Mouse (Mus musculus): Measurements from ENCODE around the gene Adamts13. TPM values are rescaled to one million over a fixed set of nuclear protein-coding genes. Genes with fewer than 3 reads are reported as not detected.

Gene Adamts13
- total RNA-seq, 2 experiments from 2014 or later, result not detected

DNA sequence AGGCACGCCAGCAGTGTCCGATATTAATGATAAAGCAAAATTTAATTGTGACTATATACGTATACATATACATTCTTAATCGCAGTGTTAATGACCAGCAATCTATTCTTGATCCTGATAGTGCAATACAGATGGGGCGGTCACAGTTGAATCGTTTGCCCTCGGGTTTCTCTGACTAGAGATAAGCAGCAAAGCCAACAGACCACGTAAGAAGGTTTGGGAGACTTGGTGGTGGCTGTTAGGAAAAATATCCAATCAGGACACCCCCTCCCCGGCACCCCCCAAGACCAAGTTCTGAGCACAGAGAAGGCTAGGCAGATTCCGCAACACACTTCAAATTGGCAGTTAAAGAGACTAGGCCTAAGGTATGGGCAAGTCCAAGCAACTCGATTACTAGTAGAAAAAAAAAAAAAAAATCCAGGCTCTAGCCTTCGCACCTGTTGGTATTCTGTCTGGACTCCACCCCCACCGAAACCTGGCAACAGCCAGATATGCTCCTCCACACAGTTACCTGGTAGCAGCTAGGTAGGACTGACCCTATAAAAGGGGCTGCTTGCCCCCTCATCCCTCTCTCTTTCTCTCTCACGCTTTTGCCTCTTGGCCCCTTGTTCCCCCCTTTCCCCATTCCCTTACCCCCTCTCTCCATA lies 8.4 kb upstream of the Adamts13 start:
- intact Hi-C loops (cut with DNase I), result loop anchor here (2.0 to 5.0 kb wide), 2 partner anchors 42 to 62 kb away; partner anchors contain the start of genes Cacfd1 and Surf6
- DNase-seq, result no peak

DNA sequence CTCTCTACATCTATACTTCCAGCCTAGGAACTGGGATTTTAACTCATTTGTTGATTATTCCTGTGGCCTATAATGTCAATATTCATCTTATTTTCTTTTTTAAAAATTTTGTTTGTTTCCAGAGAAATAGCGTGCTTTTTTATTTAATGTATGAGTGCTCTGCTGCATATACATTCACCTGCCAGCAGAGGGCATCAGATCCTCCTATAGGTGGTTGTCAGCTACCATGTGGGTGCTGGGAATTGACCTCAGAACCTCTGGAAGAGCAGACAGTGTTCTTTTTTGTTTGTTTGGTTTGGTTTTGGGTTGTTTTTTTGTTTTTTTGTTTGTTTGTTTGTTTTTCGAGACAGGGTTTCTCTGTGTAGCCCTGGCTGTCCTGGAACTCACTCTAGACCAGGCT lies 6.0 kb upstream of the Adamts13 start:
- DNase-seq, result no peak
- intact Hi-C loops (cut with DNase I), result loop anchor here (5.0 kb wide), 1 partner anchor 40 kb away; the partner anchor contains the start of gene Cacfd1

DNA sequence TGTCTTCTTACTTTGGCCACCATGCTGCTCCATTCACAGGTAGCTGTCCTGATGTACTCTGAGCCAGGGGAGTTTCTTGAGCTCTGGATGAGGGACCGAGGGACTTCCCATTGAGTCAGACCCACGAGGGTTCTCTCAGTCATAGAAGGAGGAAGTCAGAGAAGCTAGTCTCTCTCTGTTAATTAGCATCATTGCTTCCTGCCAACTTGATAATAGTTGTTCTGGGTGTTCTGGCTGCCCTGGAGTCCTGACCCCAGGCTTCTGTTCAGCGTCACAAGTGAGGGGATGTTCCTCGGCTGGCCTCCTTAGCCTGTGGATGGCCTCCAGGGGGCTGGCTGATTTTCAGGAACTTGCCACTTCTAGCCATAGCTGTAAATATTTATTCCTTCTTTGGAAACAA lies 744 bp downstream of the Adamts13 start:
- intact Hi-C loops (cut with DNase I), result no loop called here
- DNase-seq, result no peak

DNA sequence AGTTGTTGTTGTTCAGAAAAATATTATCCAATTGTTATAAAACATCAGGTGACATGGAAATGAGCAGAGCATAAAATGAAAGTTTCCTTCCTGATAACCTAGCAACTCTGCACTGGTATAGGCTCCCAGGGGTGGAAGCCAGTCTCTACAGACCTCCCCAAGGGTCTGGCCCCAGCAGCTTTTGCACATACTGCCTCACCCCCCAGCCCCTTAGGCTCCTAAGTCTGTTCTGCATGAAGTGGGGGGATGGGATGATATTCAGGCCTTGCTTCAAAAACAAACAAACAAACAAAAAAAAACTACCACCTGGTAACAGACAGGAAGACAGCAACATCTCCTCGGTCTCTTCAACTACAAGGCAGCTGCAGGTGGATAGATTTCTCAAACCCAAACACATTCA lies 7.1 kb downstream of the Adamts13 start:
- intact Hi-C loops (cut with DNase I), result no loop called here

DNA sequence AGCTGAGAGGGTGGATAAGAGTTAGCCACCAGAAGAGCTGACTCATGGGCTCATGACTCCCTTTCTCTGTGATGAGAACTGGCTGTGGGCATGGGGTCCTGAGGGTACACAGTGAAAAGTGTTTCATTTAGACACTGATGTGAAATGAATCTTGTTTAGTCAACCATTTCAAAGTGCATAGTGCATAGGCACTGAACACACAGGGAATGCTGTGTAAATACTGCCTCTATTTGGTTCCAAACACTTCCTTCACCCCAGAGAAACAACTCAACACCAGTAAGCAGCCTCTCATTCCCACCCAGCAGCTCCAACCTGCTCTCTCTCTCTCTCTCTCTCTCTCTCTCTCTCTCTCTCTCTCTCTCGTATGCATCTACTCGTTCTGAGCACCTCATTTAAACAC lies 11.0 kb downstream of the Adamts13 start:
- DNase-seq, result no peak
- intact Hi-C loops (cut with DNase I), result no loop called here

More for the DNA sequence above, 7.1 kb downstream of the Adamts13 start:
- DNase-seq, result no peak

DNA sequence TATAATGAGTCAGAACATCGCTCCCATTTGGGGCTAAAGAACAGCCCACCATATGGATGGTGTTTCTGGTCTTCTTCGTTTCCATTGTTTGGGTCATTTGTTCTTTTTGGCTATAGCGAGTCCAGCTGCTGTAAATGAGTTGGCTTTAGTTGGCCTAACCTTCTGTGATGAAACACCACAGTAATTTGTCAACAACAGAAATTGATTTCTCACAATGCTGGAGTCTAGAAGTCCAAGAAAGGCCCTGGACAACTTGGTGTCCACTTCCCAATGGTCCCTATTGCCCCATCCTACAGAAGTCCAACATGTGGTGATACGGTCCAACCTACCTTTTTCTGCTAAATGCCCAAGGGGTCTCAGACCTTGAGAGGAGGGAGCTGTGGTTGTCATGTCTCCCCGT lies 11.4 kb downstream of the Adamts13 start:
- no peak for DNase-seq
- intact Hi-C loops (cut with DNase I), result no loop called here

DNA sequence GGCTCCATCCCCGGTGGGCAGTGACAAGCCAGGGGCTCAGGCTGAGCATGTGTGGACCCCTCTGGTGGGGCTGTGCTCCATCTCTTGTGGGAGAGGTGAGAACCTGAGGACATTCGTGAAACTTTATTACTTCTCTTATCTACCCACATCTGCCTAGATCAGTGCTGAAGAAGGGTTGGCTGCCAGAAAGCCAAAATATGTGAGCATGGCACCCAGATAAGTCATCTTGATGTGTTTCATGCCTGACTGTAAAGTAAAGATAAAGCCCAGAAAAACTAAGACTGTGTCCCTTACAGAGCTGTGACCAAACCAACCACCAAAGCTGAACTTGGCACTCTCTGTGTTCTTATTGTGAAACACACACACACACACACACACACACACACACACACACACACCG lies 20.7 kb downstream of the Adamts13 start:
- intact Hi-C loops (cut with DNase I), result no loop called here

DNA sequence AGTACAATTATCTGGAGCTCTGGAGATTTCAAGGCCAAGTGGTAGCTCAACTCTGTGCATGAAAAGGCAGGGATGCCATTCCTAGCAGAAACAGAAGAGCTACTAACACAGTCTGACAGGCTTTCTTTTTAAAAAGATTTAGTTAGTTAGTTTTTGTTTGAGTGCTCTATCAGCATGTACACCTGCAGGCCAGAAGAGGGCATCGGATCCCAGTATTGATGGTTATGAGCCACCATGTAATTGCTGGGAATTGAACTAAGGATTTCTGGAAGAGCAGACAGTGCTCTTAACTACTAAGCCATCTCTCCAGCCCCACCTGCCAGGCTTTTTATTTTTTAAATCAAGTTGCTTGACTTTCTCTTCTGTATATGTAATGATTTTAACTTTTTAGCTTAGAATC lies 24.3 kb downstream of the Adamts13 start:
- intact Hi-C loops (cut with DNase I), result no loop called here
- DNase-seq, result no peak

More for the DNA sequence above, 20.7 kb downstream of the Adamts13 start:
- no peak for DNase-seq

DNA sequence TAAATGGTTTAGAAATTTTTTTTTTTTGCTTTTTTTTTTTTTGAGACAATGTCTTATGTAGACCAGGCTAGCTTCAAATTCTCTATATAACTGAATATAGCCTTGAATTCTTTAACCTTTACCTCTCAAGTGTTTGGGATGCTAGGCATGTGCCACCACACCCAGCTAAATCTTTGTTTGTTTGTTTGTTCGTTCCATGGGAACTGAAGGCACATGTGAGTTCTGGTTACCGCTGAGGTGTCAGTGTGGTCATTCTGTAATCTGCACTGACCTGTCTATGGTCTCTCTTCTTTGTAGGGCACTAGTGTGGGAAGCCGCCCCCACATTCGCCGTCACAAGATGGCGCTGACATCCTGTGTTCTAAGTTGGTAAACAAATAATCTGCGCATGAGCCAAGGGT lies 24.8 kb downstream of the Adamts13 start:
- DNase-seq, result no peak
- intact Hi-C loops (cut with DNase I), result no loop called here

DNA sequence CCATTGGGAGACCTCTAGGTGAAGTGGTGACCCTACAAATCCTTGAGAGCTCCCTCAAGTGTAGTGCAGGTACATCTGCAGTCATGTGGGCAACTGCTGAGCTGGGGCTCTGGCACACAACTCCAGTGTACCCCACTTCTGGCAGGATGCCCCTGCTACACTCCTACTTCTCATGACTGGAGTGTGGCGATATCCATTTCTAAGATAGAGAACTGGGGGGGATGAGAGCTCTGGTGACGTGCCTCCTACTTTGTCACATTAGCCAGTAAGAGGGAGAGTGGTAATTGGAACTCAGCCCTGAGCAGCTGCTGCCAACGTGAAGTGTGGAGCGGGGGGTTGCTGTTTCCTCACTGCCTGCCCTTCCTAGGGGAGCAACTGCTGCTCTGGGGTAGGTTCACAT lies 33.0 kb downstream of the Adamts13 start:
- no peak for DNase-seq
- intact Hi-C loops (cut with DNase I), result loop anchor here (5.0 kb wide), 1 partner anchor 39 kb away; no protein-coding TSS in a partner anchor

DNA sequence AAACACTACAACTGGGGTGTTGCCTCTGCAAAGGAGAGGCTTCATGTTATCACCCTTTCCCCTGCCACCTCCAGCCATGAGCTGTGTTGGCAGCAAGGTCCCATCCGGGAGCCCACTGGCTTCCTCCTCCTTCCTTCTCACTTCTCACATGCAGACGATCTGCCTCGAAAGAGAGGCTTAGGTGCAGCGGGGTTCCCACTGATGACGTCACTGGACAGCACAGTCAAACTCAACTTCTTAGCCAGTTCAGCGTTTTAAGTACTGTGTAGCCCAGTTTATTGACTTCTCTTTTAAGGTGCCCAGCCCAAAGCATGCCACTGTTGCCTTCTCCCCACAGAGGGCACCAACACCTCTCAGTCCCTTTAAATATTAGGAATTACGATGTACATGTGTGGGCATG lies 34.5 kb downstream of the Adamts13 start:
- DNase-seq, result no peak
- intact Hi-C loops (cut with DNase I), result loop anchor here (5.0 kb wide), 1 partner anchor 40 kb away; no protein-coding TSS in a partner anchor

DNA sequence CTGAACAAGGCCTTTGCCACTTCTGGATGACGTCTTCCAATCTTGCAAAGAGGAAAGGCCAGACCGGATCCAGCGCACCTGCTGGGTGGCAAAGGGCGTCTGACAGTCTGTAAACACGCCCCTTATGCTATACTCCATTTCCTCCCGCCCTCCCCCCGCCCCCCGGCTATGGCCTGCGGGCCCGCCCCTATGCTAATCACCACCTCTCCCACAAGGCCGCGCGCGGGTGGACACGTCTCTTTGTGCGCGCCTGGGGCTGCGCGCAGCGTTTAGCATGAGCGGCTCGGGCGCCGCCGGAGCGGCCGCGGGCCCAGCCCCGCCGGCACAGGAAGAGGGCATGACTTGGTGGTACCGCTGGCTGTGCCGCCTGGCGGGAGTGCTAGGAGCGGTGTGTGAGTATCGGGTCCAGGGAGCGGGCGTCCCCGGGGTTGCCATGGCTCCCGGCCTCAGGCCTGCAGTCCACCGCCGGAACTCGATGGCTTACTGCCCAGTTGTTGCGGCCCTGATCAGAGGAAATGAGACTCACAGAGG lies 36.6 kb downstream of the Adamts13 start, which contains the start of gene Cacfd1:
Gene Cacfd1 (plus strand): TSS at position 213 of the 531 bp plus-strand sequence.
- intact Hi-C loops (cut with DNase I), result loop anchor here (5.0 kb wide), 2 partner anchors 42 to 77 kb away; partner anchors contain the start of genes Stkld1 and Surf4
- peak; percentile 82 to 88 for DNase-seq

DNA sequence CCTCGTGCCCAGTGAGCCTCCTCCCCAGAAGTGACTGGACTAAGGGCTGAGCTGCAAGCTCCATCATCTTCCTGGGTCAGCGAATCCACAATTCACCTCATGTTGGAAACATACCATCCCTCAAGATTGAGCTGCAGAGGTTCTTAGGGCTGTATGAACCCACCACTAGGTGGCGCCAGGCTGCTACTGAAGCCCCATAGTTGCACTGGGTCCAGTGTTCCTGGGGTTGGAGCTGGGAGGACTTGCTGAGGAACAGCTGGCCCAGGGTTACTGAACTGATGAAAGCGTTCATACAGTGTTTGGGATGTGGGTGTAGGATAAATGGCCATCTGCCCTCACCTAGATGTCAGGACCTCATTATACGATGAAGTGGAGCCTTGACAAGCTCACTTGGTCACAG lies 44.6 kb downstream of the Adamts13 start:
- DNase-seq, result peak; percentile 75 to 81
- intact Hi-C loops (cut with DNase I), result loop anchor here (1.0 kb wide), 1 partner anchor 20 kb away; no protein-coding TSS in a partner anchor

DNA sequence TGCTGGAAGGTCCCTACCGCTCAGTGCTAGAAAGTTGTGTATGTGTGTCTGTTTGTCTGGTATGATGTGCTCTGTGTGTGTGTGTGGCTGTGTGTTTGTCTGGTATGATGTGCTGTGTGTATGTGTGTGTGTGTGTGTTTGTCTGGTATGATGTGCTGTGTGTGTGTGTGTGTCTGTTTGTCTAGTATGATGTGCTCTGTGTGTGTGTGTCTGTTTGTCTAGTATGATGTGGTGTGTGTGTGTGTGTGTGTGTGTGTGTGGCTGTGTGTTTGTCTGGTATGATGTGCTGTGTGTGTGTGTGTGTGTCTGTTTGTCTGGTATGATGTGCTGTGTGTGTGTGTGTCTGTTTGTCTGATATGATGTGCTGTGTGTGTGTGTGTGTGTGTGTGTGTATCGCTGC lies 46.3 kb downstream of the Adamts13 start:
- intact Hi-C loops (cut with DNase I), result no loop called here
- DNase-seq, result no peak

DNA sequence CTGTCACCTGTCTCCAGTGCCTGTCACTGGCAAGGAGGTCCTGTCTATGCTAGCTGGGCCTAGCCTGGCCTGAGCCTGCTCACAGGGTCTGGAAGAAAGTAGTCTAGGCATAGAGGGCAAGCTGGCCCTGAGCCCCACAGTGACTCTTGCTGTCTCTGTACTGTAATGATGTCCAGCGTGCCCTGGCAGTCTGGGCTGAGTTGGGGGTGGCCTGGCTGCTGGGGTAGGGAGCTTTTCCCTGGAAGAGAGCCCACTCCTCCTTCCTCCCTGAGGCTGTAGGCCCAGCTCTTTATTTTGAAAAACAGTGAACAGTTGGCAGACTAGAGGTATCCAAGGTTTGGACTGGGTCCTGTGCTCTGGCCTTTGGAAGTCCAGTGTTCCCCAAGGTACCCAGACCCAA lies 47.9 kb downstream of the Adamts13 start:
- intact Hi-C loops (cut with DNase I), result no loop called here
- DNase-seq, result no peak

DNA sequence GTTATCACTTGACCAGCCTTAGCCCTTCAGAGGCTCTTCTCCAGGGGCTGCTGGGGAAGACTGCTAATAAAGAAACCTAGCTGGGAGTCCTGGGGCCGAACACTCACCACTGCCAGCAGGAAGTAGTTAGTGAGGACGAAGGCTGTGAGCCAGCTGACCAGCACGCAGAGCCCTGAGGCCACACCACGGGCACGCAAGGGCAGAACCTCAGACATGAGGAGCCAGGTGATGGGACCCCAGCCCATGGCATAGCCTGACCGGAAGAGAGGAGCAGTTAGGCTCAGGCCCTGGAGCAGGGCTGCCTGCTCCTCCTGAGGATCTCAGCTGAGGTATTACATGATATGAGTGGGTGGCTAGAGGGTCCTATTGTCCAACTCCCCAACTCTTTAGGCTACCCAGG lies 49.4 kb downstream of the Adamts13 start:
- no peak for DNase-seq
- intact Hi-C loops (cut with DNase I), result no loop called here

DNA sequence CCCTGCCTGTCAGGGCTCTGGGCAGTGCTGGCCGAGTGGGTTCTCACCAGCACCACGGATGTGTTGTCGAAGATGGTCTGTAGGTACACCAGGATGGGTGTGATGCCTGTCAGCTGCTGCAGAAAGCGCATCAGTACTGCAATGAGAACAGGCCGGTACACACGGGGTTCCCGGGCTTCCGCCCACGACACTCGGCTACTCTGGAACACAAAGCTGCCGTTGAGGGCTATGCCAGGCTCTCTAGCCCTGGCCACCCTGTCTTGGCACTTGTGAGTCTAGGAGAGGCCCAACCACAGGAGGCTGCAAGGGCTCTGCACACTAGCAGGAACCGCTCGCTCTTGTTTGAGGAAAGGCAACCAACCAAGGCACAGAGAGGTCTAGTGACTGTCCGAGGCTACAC lies 50.9 kb downstream of the Adamts13 start:
- no peak for DNase-seq
- intact Hi-C loops (cut with DNase I), result no loop called here

DNA sequence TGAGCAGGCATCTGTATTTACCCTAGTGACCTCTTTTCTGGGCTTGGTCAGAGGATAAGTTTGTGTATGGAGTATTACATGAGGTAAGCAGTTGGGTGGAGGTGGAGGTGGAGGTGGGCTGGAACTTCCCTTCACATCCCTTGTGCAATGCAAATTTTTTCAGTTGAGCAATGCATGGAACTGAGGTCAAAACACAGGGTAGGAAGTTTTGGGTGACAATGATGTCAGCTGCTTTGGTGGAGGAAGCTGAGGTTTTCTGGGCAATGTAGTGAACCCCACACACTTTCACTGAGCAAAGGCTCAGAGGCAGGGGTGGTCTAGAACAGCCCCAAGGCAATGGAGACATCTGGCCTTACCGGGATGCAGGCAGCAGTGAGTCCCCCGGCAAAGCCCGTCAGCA lies 52.3 kb downstream of the Adamts13 start:
- intact Hi-C loops (cut with DNase I), result no loop called here
- DNase-seq, result no peak

DNA sequence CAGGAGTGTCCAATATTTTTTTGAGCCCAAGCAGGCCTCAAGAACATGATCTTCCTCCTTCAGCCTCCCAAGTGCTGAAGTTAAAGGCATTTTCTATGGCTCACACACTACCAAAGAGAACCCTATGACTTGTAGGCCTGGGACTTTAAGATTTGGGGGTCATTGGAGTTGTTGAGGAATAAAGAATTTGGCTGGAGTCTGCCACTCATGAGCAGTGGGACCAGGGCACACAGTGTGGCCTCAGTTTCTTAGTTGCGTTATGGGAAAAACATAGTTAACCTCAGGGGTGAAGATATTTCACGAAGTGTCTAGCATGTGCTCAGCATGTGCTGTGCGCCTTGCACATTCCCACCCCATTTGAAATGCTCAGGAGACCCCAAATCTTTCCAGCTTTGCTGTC lies 53.1 kb downstream of the Adamts13 start:
- no peak for DNase-seq
- intact Hi-C loops (cut with DNase I), result no loop called here

DNA sequence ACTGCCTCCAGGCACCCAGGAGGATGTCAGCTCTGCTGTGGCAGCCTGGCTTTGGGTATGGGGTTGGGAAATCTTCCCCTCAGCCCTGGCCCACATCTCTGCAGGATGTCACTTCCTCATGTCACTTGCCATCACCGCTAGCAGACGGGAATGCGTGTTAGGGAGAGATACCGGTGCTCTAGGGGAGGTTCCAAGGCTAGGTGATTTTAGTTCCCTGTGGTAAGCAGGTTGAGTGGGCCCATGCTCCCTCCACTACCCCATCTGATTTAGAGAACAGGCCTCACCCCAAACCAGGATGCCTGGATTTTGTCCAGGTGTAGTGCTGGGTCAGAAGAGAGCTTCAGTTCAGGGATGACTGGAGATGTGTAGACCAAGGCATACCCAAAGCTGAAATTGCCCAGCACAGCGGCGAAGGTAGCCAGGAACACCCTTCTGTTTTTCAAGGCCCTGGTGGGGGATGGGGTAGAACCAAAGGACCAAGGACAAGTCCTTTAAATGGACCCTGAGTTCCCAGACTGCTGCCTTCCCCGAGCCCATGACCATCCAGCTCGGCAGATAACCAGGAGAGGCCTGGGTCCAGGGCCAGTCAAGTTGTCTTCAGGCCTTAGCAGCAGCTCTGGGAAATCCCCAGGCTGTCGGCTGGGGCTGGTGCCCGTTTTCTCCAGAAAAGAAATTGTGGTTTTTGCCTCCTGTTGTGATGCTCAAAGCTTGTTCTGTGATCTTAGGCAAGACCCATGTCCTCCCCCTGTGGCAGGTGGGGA lies 53.8 kb downstream of the Adamts13 start:
- intact Hi-C loops (cut with DNase I), result no loop called here
- DNase-seq, result no peak

DNA sequence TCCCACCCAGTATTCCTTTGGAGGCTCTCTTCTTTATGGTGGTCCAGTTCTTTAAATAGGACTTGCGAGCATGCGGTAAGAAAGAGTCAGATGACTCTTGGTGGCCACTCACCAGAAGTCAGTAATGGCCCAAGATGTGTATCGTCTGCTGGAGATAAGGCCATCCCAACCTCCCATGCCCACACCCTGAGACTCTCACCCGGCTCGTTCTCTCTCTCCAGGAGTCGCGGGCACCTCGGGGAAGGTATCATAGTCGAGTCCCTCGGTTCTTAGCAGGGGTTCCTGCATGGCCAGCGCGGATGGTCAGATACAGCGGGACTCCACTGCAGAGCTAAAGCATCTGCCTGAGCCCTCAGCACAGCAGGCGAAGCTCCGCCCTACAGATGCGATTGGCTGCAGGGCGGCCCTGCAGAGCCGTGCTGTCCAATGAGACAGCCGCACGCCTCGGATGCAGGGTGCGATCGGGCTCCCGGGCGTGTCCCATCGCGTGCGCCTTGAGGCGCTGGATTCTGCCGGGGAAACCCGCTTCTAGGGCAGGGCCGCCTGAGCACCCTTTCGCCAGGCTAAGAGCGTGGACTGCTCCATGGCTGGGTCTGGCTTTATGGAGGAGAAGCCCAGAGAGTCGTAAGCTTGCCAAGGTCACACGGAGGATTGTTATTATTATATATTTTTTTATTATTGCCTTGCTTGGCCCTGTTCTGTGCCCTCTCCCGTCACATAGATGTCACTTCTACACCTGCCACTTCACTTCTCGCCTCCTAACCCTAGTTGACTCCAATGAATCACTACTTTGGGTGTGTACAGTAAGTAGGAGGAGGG lies 54.6 kb downstream of the Adamts13 start, which contains the start of gene Slc2a6:
Gene Slc2a6 (minus strand): TSS at position 381 of the 819 bp plus-strand sequence.
- DNase-seq, result peak; percentile 78 to 81
- intact Hi-C loops (cut with DNase I), result no loop called here
